In genomic region chr16:37459533-37459890, GRCm38 (mm10) we compare ENCODE assay signal across 13 mouse cellular contexts.
DNase-seq lines count a peak whose midpoint lies in the region; ATAC-seq and TF ChIP-seq lines count a peak whose summit lies in the region.
"Had no signal": no experiment of that assay in that cellular context is flagged by ENCODE, and none has a peak within 500 bp of the region (broad histone marks: within the 10 kb centered on the region; RNA-seq: fewer than 3 reads in every experiment).

No protein-coding gene starts in this region.

- TF ChIP-seq POLR2A in brain, embryonic 14.5 days (IDR thresholded peaks at IDR 0.05; ENCODE audit: borderline replicate concordance, extremely low read depth, insufficient read depth, insufficient read length, poor library complexity, severe bottlenecking) = no peak

- H3K4me2 ChIP-seq in forebrain, embryonic 15.5 days (replicated peaks) = no peak overlapping the region
- H3K4me2 ChIP-seq in forebrain, postnatal 0 days (ENCODE audit: low read depth) = no peak overlapping the region
- no peak overlapping the region for H3K4me2 ChIP-seq in hindbrain, postnatal 0 days (ENCODE audit: low read depth, low read length)
- no peak overlapping the region for H3K4me2 ChIP-seq in hindbrain, embryonic 14.5 days (replicated peaks)
- H3K4me2 ChIP-seq: embryonic facial prominence, embryonic 12.5 days; forebrain, embryonic 12.5 days had no signal

- no peak overlapping the region for H3K9ac ChIP-seq in forebrain, embryonic 15.5 days (replicated peaks)
- H3K9ac ChIP-seq in forebrain, postnatal 0 days = no peak overlapping the region
- no peak overlapping the region for H3K9ac ChIP-seq in hindbrain, postnatal 0 days (replicated peaks; ENCODE audit: low read length)
- H3K9ac ChIP-seq in hindbrain, embryonic 14.5 days = no peak overlapping the region
- H3K9ac ChIP-seq: embryonic facial prominence, embryonic 12.5 days; forebrain, embryonic 12.5 days had no signal

- TF ChIP-seq CTCF in forebrain, postnatal 0 days (IDR thresholded peaks at IDR 0.05; ENCODE audit: low read depth) = no peak
- no peak for TF ChIP-seq CTCF in hindbrain, postnatal 0 days (IDR thresholded peaks at IDR 0.05; ENCODE audit: low read depth)
- no peak for TF ChIP-seq CTCF in brain, embryonic 14.5 days (IDR thresholded peaks at IDR 0.05; ENCODE audit: borderline replicate concordance, extremely low read depth, insufficient read depth, insufficient read length)

- 88% methylated on average over 5 of the region's 5 CpGs for WGBS in forebrain, embryonic 15.5 days
- WGBS in forebrain, postnatal 0 days = 76% methylated on average over 5 of the region's 5 CpGs
- 83% methylated on average over 5 of the region's 5 CpGs for WGBS in hindbrain, postnatal 0 days
- WGBS in hindbrain, embryonic 14.5 days = 91% methylated on average over 5 of the region's 5 CpGs

- 0 out of 2 replicates have a peak overlapping the region, but pooled peaks have one; percentile 11 for H3K27ac ChIP-seq in forebrain, embryonic 15.5 days (replicated peaks)
- no peak overlapping the region for H3K27ac ChIP-seq in forebrain, postnatal 0 days (ENCODE audit: low read depth, low read length)
- H3K27ac ChIP-seq in hindbrain, postnatal 0 days = no peak overlapping the region
- H3K27ac ChIP-seq in hindbrain, embryonic 14.5 days = no peak overlapping the region
- H3K27ac ChIP-seq: embryonic facial prominence, embryonic 10.5 days; embryonic facial prominence, embryonic 12.5 days; forebrain, embryonic 12.5 days had no signal

- no peaks in the 10 kb centered on the region for H3K36me3 ChIP-seq in forebrain, embryonic 15.5 days
- H3K36me3 ChIP-seq in forebrain, postnatal 0 days (ENCODE audit: insufficient read depth) = no peaks in the 10 kb centered on the region
- no peaks in the 10 kb centered on the region for H3K36me3 ChIP-seq in hindbrain, postnatal 0 days (ENCODE audit: insufficient read depth, low read length)
- H3K36me3 ChIP-seq in hindbrain, embryonic 14.5 days (replicated peaks; ENCODE audit: control insufficient read depth, insufficient read depth) = no peaks in the 10 kb centered on the region
- H3K36me3 ChIP-seq: embryonic facial prominence, embryonic 10.5 days; embryonic facial prominence, embryonic 12.5 days; forebrain, embryonic 12.5 days had no signal

- H3K27me3 ChIP-seq in forebrain, embryonic 15.5 days = no peaks in the 10 kb centered on the region
- H3K27me3 ChIP-seq in forebrain, postnatal 0 days (ENCODE audit: insufficient read depth, low read length) = no peaks in the 10 kb centered on the region
- H3K27me3 ChIP-seq in hindbrain, postnatal 0 days (ENCODE audit: insufficient read depth, low read length) = no peaks in the 10 kb centered on the region
- no peaks in the 10 kb centered on the region for H3K27me3 ChIP-seq in hindbrain, embryonic 14.5 days (ENCODE audit: control insufficient read depth, insufficient read depth, low read length)
- H3K27me3 ChIP-seq: embryonic facial prominence, embryonic 12.5 days; forebrain, embryonic 12.5 days had no signal

- H3K4me1 ChIP-seq in forebrain, embryonic 15.5 days = peaks cover 4% of the 10 kb centered on the region; the same call in 1 of the 2 replicates
- H3K4me1 ChIP-seq in forebrain, postnatal 0 days (ENCODE audit: insufficient read depth) = 0 out of 2 replicates have a peak, but pooled peaks cover 3% of the 10 kb centered on the region
- H3K4me1 ChIP-seq in hindbrain, postnatal 0 days (ENCODE audit: insufficient read depth, low read length) = no peaks in the 10 kb centered on the region
- no peaks in the 10 kb centered on the region for H3K4me1 ChIP-seq in hindbrain, embryonic 14.5 days (replicated peaks; ENCODE audit: control insufficient read depth, insufficient read depth, low read length)
- H3K4me1 ChIP-seq: embryonic facial prominence, embryonic 10.5 days; embryonic facial prominence, embryonic 12.5 days; forebrain, embryonic 12.5 days had no signal

- no peak for DNase-seq in forebrain, postnatal 0 days
- DNase-seq in hindbrain, postnatal 0 days (ENCODE audit: low spot score) = peak; percentile 7
- no peak for DNase-seq in hindbrain, embryonic 14.5 days (ENCODE audit: low spot score)
- DNase-seq in brain, embryonic 14.5 days (ENCODE audit: low read depth) = peak; percentile 25
- no peak for DNase-seq in spleen, postnatal 10 days (ENCODE audit: low spot score in 2 of 2)
- DNase-seq: adrenal gland, adult 2 months; adrenal gland, postnatal 10 days; adrenal gland, postnatal 25 days had no signal

- no peaks in the 10 kb centered on the region for H3K9me3 ChIP-seq in forebrain, embryonic 15.5 days
- H3K9me3 ChIP-seq in forebrain, postnatal 0 days (ENCODE audit: low read length) = no peaks in the 10 kb centered on the region
- no peaks in the 10 kb centered on the region for H3K9me3 ChIP-seq in hindbrain, postnatal 0 days (ENCODE audit: low read length)
- no peaks in the 10 kb centered on the region for H3K9me3 ChIP-seq in hindbrain, embryonic 14.5 days (ENCODE audit: control insufficient read depth, low read length)
- H3K9me3 ChIP-seq: embryonic facial prominence, embryonic 10.5 days; embryonic facial prominence, embryonic 12.5 days; forebrain, embryonic 12.5 days had no signal

- H3K4me3 ChIP-seq in forebrain, embryonic 15.5 days = no peak overlapping the region
- H3K4me3 ChIP-seq in forebrain, postnatal 0 days (ENCODE audit: low read depth, low read length) = no peak overlapping the region
- no peak overlapping the region for H3K4me3 ChIP-seq in hindbrain, postnatal 0 days (ENCODE audit: low read length)
- no peak overlapping the region for H3K4me3 ChIP-seq in hindbrain, embryonic 14.5 days (replicated peaks; ENCODE audit: low read length)
- H3K4me3 ChIP-seq: embryonic facial prominence, embryonic 10.5 days; embryonic facial prominence, embryonic 12.5 days; forebrain, embryonic 12.5 days had no signal

- ATAC-seq in forebrain, embryonic 15.5 days (replicated peaks) = no peak
- ATAC-seq in forebrain, postnatal 0 days = no peak
- no peak for ATAC-seq in hindbrain, postnatal 0 days
- no peak for ATAC-seq in hindbrain, embryonic 14.5 days (ENCODE audit: low FRiP score)
- ATAC-seq: forebrain, embryonic 14.5 days had no signal

Comparison
In these comparisons a context has a peak if more than half of its experiments do, and no peak if none do; other contexts are left out.
1. DNase-seq: peak in hindbrain, postnatal 0 days (single experiment) and brain, embryonic 14.5 days (single experiment); none in forebrain, postnatal 0 days (single experiment), hindbrain, embryonic 14.5 days (single experiment) and spleen, postnatal 10 days (0 of 2).